Mouse (Mus musculus): ENCODE data around the gene Hrasls5.

Gene Hrasls5

DNA sequence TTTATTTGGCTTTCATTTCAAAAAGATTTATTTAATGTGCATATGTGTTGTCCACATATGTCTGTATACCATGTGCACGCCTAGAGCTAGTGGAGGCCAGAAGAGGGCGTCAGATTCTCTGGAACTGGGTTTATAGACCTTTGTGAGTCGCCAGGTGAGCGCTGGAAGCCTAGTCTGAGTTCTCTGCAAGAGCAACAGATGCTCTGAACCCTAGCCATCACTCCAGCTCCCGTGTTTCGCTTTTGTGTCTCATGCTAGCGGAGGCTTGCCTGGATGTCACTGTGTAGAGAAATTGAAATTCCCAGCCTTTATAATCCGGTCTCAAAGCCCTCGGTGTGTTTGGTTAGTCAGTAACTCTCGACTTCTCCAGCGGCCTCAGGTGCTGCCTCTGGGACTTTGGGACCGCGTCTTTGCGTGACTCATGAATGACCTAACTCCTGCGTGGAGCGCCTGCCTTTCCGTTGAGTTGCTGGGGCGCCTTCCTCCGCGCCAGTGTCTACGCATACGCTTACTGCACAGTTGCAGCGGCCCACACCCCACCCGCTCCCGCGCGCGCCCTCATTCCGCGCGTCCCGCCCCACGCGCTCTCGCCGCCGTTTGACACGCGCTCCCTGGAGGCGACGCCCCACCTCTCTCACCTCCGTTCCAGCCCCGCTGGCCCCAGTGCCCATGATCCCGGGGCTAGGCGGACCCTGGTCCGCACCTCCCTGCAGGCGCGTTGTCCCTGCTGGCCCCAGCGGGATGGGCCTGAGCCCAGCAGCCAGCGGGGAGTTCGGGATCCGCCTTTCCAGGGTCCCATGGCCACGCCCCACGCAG is at the start of gene Hrasls5:
Gene Hrasls5, plus strand, starts transcription at position 600 of the 816 bp plus-strand sequence.
- no peak for DNase-seq

DNA sequence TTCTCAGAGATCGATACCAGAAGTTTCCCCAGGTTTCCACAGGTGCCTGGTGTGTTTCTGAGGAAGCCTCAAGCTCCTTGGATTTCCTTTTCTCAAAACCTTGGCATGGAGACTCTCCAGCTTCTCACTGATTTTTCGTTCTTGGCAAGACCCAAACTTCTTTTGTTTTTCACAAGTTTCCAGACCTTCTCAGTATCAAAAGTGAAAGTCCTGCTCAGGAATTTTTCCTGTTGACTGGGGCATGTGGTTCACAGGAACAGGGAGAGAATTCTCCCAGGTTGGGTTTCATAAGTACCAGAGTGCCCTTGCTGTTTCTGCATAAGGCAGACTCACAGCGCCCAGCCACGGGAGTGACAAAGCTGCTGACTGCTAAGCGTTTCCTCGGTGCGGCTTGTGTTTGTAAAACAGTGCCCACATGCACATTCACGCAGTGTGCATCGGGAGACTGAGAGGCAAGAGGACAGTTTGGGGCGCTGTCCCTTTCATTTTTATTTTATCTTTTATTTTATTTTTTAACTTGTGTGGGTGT is 49.7 kb upstream of the Hrasls5 start:
- peak; percentile 22 for DNase-seq

- no peak for DNase-seq
Measured at GRCm38 (mm10) chr19:7563676-7564075, 48.7 kb upstream of the Hrasls5 start.

GRCm38 (mm10) chr19:7564457-7564856 is 47.9 kb upstream of the Hrasls5 start:
- no peak for DNase-seq

DNA sequence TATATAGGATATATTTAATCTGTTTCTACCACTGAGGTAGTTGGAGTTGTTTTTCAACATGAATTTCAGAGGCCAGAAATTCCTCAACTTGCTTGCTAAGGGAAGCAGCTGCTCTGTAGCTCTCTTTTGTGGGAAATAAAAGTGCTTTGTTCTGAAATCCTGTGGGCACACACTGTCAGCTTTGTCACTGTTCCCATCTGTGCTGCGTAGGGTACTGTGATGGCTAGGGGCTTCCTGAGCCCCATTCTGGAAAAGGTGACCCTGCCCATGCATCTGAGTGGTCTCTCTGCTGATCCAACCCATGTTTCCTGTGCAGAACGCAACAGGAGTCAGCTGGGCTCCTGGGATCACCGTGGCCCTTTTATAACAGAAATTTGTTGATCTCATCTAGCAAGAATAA is 45.5 kb upstream of the Hrasls5 start:
- DNase-seq = no peak

- DNase-seq = no peak
Measured at GRCm38 (mm10) chr19:7568364-7568763, 44.0 kb upstream of the Hrasls5 start.

- DNase-seq = no peak
Measured at GRCm38 (mm10) chr19:7569650-7570049, 42.7 kb upstream of the Hrasls5 start.

- no peak for DNase-seq
Measured at GRCm38 (mm10) chr19:7576180-7576579, 36.2 kb upstream of the Hrasls5 start.

- peak; percentile 25 for DNase-seq
Measured at GRCm38 (mm10) chr19:7577710-7578109, 34.6 kb upstream of the Hrasls5 start.

DNA sequence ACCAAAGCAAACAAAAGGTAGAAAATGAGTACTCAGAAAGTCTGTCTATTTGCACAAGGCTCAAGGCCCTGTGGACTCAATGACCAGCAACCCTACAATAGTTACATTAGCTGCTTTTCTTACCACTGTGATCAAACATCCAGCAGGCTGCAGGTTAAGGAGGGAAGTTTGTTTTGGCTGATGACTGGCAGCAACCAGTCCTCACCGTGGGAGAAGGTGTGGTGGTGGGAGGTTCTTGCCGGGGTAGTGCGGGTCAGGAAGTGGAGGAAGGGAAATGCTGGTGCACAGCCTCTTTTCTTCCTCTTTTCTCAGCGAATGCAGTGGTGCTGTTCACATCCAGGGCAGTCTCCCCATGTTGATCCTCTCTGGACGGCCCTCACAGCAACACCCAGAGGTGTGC is 31.3 kb upstream of the Hrasls5 start:
- no peak for DNase-seq

DNA sequence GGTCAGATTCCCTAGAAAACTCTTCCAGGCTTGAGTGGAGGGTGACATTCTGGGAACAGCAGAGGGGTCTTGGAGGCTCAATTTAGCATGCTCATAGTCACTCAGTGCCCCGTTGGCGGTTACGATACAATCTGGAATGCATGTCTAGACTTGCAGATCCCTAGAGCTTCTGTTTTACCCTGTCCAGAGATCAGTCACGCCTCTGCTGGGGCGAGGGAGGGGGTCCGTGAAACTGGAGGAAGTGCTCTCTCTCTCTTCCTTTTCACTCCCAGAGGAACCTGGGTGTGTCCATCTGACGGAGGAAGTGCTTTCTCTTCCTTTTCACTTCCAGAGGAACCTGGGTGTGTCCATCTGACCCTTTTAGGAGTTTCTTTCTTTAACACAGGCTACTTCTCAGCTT is 29.2 kb upstream of the Hrasls5 start:
- DNase-seq = no peak

DNA sequence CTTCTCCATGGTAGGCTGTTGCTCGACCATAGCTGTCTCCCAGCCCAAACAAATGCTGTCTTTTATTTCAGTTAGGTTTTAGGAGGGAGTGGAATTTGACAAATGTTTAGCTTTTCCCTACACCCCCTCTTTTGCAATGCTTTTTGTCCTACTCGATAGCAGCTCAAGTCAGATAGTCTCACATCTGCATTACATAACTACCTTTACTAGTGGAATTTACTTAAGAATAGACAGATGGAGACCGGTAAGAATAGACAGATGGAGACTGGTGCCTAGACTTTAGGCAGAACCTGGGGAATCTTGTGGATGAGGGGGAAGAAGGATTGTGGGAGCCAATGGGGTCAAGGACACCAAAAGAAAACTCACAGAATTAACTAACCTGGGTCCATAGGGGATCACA is 28.7 kb upstream of the Hrasls5 start:
- DNase-seq = no peak

GRCm38 (mm10) chr19:7585279-7585678 is 27.1 kb upstream of the Hrasls5 start:
- no peak for DNase-seq

DNA sequence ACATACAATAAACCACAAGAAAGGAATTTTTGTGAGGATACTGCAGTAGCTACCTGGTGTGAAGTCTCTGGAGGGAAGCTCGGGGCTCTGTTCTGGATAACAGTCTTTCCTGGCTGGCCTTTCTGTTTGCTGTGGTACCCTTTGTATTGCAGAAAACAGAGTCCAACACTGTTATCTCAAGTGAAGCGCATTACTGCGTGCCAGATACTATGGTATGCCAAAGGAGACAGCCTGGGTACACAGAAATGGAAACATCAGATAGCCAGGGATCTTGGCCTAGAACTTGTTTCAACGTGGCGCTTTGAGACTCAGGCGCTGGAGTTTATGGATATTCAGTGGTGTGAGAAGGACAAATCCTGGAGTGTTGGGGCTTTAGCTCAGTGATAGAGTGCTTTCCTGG is 26.6 kb upstream of the Hrasls5 start:
- no peak for DNase-seq

DNA sequence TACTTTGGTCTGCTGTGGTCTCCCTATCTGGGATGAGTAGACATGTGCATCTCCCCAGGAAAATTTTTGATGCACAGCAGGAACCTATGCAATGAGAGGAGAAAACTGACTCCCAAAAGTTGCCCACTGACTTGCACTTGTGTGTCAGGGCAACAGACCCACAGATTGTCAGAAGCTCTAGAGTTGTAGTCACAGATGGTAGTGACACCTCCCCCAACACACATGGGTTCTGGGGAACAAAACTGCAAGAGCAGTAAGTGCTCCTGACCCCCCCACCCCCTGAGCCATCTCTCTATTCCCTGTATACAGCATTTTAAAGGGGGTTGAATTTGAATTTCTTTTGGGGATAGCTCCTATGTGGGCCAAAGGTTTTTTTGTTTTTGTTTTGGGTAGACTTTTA is 21.5 kb upstream of the Hrasls5 start:
- no peak for DNase-seq

DNA sequence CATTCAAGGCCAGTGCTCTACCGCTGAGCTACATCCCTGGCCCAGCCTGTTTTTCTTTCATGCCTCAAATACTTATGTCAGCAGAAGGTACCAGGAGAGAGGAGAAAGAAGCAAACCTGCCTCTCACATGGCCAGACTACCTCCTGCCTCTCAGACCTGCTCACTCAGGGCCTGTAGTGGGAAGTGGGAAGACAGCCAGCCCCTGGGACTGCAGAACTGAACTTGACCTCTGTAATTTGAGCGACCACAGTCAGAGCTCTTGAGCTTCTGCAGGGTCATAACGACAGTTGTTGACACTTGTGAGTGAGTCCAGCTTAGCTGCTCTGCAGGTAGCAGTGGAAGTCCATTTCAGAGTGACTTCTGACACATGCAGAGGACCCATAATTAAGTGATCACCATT is 20.3 kb upstream of the Hrasls5 start:
- DNase-seq = peak; percentile 63

- DNase-seq = peak; percentile 61
Measured at GRCm38 (mm10) chr19:7595534-7595933, 16.8 kb upstream of the Hrasls5 start.

GRCm38 (mm10) chr19:7598481-7598880 is 13.9 kb upstream of the Hrasls5 start:
- peak; percentile 38 for DNase-seq

GRCm38 (mm10) chr19:7601551-7601950 is 10.8 kb upstream of the Hrasls5 start:
- DNase-seq = no peak

GRCm38 (mm10) chr19:7604107-7604506 is 8.2 kb upstream of the Hrasls5 start:
- no peak for DNase-seq

GRCm38 (mm10) chr19:7605013-7605412 is 7.3 kb upstream of the Hrasls5 start:
- no peak for DNase-seq

DNA sequence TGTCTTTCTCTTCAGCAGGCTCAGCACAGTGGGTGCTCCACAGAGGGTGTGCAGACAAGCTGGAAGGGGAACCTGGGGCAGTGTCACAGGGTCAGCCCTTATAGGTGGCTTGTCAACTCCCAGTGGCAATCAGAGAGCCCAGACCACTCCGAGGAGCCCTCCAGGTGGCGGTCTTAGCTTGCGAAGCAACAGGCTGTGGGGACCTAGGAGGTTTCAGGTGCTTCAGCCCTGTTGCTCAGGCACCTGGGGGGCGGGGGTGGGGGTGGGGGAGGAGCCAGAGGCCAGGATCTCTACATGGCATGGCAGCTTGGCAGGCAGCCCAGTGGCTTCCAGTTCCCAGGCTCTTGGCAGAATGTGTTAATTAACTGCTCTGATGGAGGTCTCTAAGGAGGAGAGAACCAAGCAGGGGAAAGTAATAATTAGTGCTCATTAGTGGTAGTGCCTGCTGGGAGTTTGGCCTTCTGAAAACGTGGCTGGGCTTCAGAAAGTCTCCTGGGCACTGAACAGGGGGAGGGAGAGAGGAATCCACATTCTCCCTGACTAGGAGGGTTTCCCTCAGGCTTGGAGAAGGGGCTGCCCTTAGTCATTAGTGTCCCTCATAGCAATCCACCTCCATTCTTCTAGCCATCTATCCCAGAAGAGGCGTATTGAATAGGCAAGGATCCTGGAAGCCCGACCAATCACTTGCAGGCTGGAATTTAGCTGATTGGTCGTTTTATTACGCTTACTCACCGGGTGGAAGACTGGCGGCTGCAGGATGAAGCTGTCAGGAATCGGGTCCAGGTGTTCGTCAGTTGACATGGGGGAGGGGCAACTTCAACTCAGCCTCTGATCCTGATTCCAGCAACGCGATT is 6.2 kb upstream of the Hrasls5 start:
- DNase-seq = peak; percentile 85

GRCm38 (mm10) chr19:7606801-7607689 is 5.3 kb upstream of the Hrasls5 start, which contains the start of gene Lgals12:
Gene Lgals12 (minus strand): TSS chr19:7607193.
- DNase-seq = no peak
